Mouse (Mus musculus) spleen, adult 2 months (tissue): Measurements from ENCODE around the gene Steap2. TPM values are rescaled to one million over a fixed set of nuclear protein-coding genes. Genes with fewer than 3 reads are reported as not detected.
A peak's percentile ranks its signal among the peaks of the same experiment; 100 is the strongest.

Source experiments
- DNase-seq, 2 experiments: peaks; one replicate each; pipeline versions ENCODE4 v3.0.0 to v3.0.0-alpha.2; 2012 to 2021; ENCODE audit warnings: low spot score in 2 of 2, low read depth in 1 of 2
- H3K27ac ChIP-seq: fragments of 200-500 bp; 2 replicates; pipeline ENCODE4 v1.5.1; 2012; ENCODE audit warnings: low read length, inconsistent platforms; ENCODE audit not compliant: insufficient read depth
- H3K27me3 ChIP-seq: fragments of 200-500 bp; 2 replicates; pipeline ENCODE4 v1.6.1; 2012; ENCODE audit warnings: mild to moderate bottlenecking, moderate library complexity, low read length, inconsistent platforms; ENCODE audit not compliant: control insufficient read depth, insufficient read depth
- H3K36me3 ChIP-seq: fragments of 200-500 bp; 2 replicates; pipeline ENCODE4 v1.6.1; 2012; ENCODE audit warnings: mild to moderate bottlenecking, low read length, inconsistent platforms; ENCODE audit not compliant: control insufficient read depth, insufficient read depth
- H3K4me1 ChIP-seq: fragments of 200-500 bp; 2 replicates; pipeline ENCODE4 v1.6.1; 2011; ENCODE audit warnings: inconsistent platforms; ENCODE audit not compliant: control insufficient read depth, insufficient read depth, insufficient read length
- H3K4me3 ChIP-seq: fragments of 200-500 bp; 2 replicates; pipeline ENCODE4 v1.5.1; 2011; ENCODE audit warnings: mild to moderate bottlenecking, inconsistent platforms; ENCODE audit not compliant: insufficient read depth, insufficient read length; ENCODE audit errors: extremely low read depth
- CTCF ChIP-seq: fragments of 200-500 bp; IDR thresholded peaks from 2 replicates; pipeline ENCODE4 v1.5.1; 2011; ENCODE audit warnings: mild to moderate bottlenecking, inconsistent platforms; ENCODE audit not compliant: insufficient read depth, insufficient read length, insufficient replicate concordance; ENCODE audit errors: extremely low read depth
- POLR2A ChIP-seq: fragments of 200-500 bp; IDR thresholded peaks from 2 replicates; pipeline ENCODE4 v1.6.1; 2011; ENCODE audit warnings: low read depth, low read length, inconsistent platforms
- WGBS: fragments of 180-500 bp; shearing (Covaris S2); methylation state at CpG from one replicate; pipeline ENCODE4 v1.1.7; 2018; 5-methylcytosine and 5-hydroxymethylcytosine counted together
- polyA plus RNA-seq: library from polyadenylated mRNA; depleted of rRNA; stranded (reverse); fragments of >200 nt; gene quantifications from 2 replicates; pipeline ENCODE4 v1.2.3, GENCODE M21; 2012

The Steap2 gene
- polyA plus RNA-seq, 1 experiment, result 0.22 TPM

- Histone ChIP-seq H3K27ac (no peak overlapping the region), H3K4me3 (no peak overlapping the region), H3K27me3 (no peaks in the 10 kb centered on the region), H3K36me3 (no peaks in the 10 kb centered on the region), H3K4me1 (no peaks in the 10 kb centered on the region)
- TF ChIP-seq CTCF, result no peak
- TF ChIP-seq POLR2A, result no peak
- WGBS, result 80% methylated on average over 12 of the region's 13 CpGs
- DNase-seq, result no peak
These were observed 13.2 kb upstream of the Steap2 start for GRCm38 (mm10) chr5:5707341-5708278.

GRCm38 (mm10) chr5:5705019-5705418 is 10.6 kb upstream of the Steap2 start:
- no peak overlapping the region for H3K4me3 ChIP-seq
- TF ChIP-seq POLR2A (no peak), CTCF (no peak)
- DNase-seq, result no peak
- H3K4me1 ChIP-seq, result no peaks in the 10 kb centered on the region
- no peaks in the 10 kb centered on the region for H3K27me3 ChIP-seq
- 33% methylated on average over 2 of the region's 2 CpGs for WGBS
- no peaks in the 10 kb centered on the region for H3K36me3 ChIP-seq
- H3K27ac ChIP-seq, result no peak overlapping the region

GRCm38 (mm10) chr5:5700386-5700785 is 6.0 kb upstream of the Steap2 start:
- WGBS, result 50% methylated on average over 2 of the region's 2 CpGs
- H3K27me3 ChIP-seq, result no peaks in the 10 kb centered on the region
- no peak for TF ChIP-seq CTCF
- no peak for TF ChIP-seq POLR2A
- no peak overlapping the region for H3K27ac ChIP-seq
- DNase-seq, result no peak
- H3K36me3 ChIP-seq, result no peaks in the 10 kb centered on the region
- no peak overlapping the region for H3K4me3 ChIP-seq
- H3K4me1 ChIP-seq, result no peaks in the 10 kb centered on the region

- H3K4me1 ChIP-seq, result no peaks in the 10 kb centered on the region
- no peak for DNase-seq
- H3K4me3 ChIP-seq, result no peak overlapping the region
- 57% methylated on average over 3 of the region's 3 CpGs for whole genome bisulfite sequencing
- H3K27ac ChIP-seq, result no peak overlapping the region
- H3K27me3 ChIP-seq, result peaks cover 5% of the 10 kb centered on the region; the same call in 1 of the 2 replicates
- TF ChIP-seq POLR2A, result no peak
- no peak for TF ChIP-seq CTCF
- H3K36me3 ChIP-seq, result no peaks in the 10 kb centered on the region
These were observed 4.5 kb upstream of the Steap2 start for GRCm38 (mm10) chr5:5698830-5699229.

GRCm38 (mm10) chr5:5695401-5695942 is 1.1 kb upstream of the Steap2 start:
- H3K4me1 ChIP-seq, result no peaks in the 10 kb centered on the region
- H3K36me3 ChIP-seq, result no peaks in the 10 kb centered on the region
- H3K27me3 ChIP-seq, result peaks cover 8% of the 10 kb centered on the region; the same call in 1 of the 2 replicates
- WGBS, result 93% methylated on average over 5 of the region's 5 CpGs
- no peak overlapping the region for H3K4me3 ChIP-seq
- DNase-seq, result no peak
- no peak overlapping the region for H3K27ac ChIP-seq
- TF ChIP-seq POLR2A (no peak), CTCF (no peak)

GRCm38 (mm10) chr5:5693541-5693955 is 830 bp downstream of the Steap2 start:
- 3% methylated on average over 28 of the region's 29 CpGs for WGBS
- no peak for DNase-seq
- peaks cover 8% of the 10 kb centered on the region; the same call in 1 of the 2 replicates for H3K27me3 ChIP-seq
- H3K36me3 ChIP-seq, result no peaks in the 10 kb centered on the region
- TF ChIP-seq CTCF (no peak), POLR2A (no peak)
- H3K4me1 ChIP-seq, result no peaks in the 10 kb centered on the region
- peak overlapping the region; percentile 27; the same call in 1 of the 2 replicates for H3K4me3 ChIP-seq
- no peak overlapping the region for H3K27ac ChIP-seq
